Mouse (Mus musculus) limb, embryonic 15.5 days (tissue): ENCODE results near the gene Pknox2. TPM values are rescaled to one million over a fixed set of nuclear protein-coding genes. Genes with fewer than 3 reads are reported as not detected.

Source experiments
- ATAC-seq: fragments of 200-750 bp; cut with Nextera tagmentation; 2 replicates; pipeline ENCODE4 v1.8.0; 2017; ENCODE audit warnings: low read depth, moderate TSS enrichment; ENCODE audit not compliant: insufficient number of reproducible peaks, low FRiP score, low TSS enrichment
- H3K27ac ChIP-seq: fragments of 300-500 bp; sonication (generic); 2 replicates; pipeline ENCODE4 v1.5.1; 2015; ENCODE audit warnings: moderate library complexity, mild to moderate bottlenecking, inconsistent platforms
- H3K27me3 ChIP-seq: fragments of 300-500 bp; sonication (generic); 2 replicates; pipeline ENCODE4 v1.6.1; 2015; ENCODE audit warnings: inconsistent platforms
- H3K36me3 ChIP-seq: fragments of 300-500 bp; sonication (generic); 2 replicates; pipeline ENCODE4 v1.6.1; 2015; ENCODE audit warnings: inconsistent platforms
- H3K4me1 ChIP-seq: fragments of 300-500 bp; sonication (generic); 2 replicates; pipeline ENCODE4 v1.6.1; 2015; ENCODE audit warnings: inconsistent platforms
- H3K4me2 ChIP-seq: fragments of 300-500 bp; sonication (generic); 2 replicates; pipeline ENCODE4 v1.6.1; 2015; ENCODE audit warnings: mild to moderate bottlenecking, inconsistent platforms
- H3K4me3 ChIP-seq: fragments of 300-500 bp; sonication (generic); 2 replicates; pipeline ENCODE4 v1.5.1; 2015; ENCODE audit warnings: mild to moderate bottlenecking, inconsistent platforms
- H3K9ac ChIP-seq: fragments of 300-500 bp; sonication (generic); 2 replicates; pipeline ENCODE4 v1.6.1; 2015; ENCODE audit warnings: inconsistent platforms
- H3K9me3 ChIP-seq: fragments of 300-500 bp; sonication (generic); 2 replicates; pipeline ENCODE4 v1.6.1; 2016; ENCODE audit warnings: inconsistent platforms
- whole genome bisulfite sequencing: fragments of 180-500 bp; shearing (Covaris S2); methylation state at CpG from one replicate; pipeline ENCODE4 v1.1.7; 2015; 5-methylcytosine and 5-hydroxymethylcytosine counted together
- polyA plus RNA-seq: library from polyadenylated mRNA; unstranded; fragments of >200 nt; fragmentation: Nextera tagmentation; extraction: Ambion mirVana; gene quantifications from 2 replicates; pipeline ENCODE4 v1.2.1, GENCODE M21; 2015

Gene Pknox2
- polyA plus RNA-seq, 1 experiment from 2014 or later = 8.1 TPM

- no peak for ATAC-seq
- WGBS = 80% methylated on average over 5 of the region's 5 CpGs
Measured at GRCm38 (mm10) chr9:36947056-36947694, 200.0 kb downstream of the Pknox2 start.

GRCm38 (mm10) chr9:36944843-36945242, 202.4 kb downstream of the Pknox2 start:
- Histone ChIP-seq H3K27me3 (peaks cover 73% of the 10 kb centered on the region), H3K27ac (no peak overlapping the region), H3K36me3 (no peaks in the 10 kb centered on the region), H3K9ac (no peak overlapping the region), H3K4me3 (no peak overlapping the region), H3K9me3 (no peaks in the 10 kb centered on the region), H3K4me2 (no peak overlapping the region), H3K4me1 (peaks cover 13% of the 10 kb centered on the region)
- ATAC-seq = no peak
- WGBS = 63% methylated on average over 7 of the region's 7 CpGs

More at GRCm38 (mm10) chr9:36947056-36947694, 200.0 kb downstream of the Pknox2 start:
- Histone ChIP-seq H3K9ac (no peak overlapping the region), H3K27ac (no peak overlapping the region), H3K27me3 (peaks cover 78% of the 10 kb centered on the region), H3K9me3 (no peaks in the 10 kb centered on the region), H3K4me3 (no peak overlapping the region), H3K36me3 (no peaks in the 10 kb centered on the region), H3K4me2 (no peak overlapping the region), H3K4me1 (no peaks in the 10 kb centered on the region; the same call in 1 of the 2 replicates)

- no peak overlapping the region for H3K27ac ChIP-seq
- 75% methylated on average over 2 of the region's 2 CpGs for WGBS
- H3K9me3 ChIP-seq = no peaks in the 10 kb centered on the region
- H3K4me2 ChIP-seq = no peak overlapping the region
- ATAC-seq = no peak
- no peaks in the 10 kb centered on the region for H3K36me3 ChIP-seq
- no peak overlapping the region for H3K4me3 ChIP-seq
- peaks cover 84% of the 10 kb centered on the region for H3K27me3 ChIP-seq
- H3K4me1 ChIP-seq = peaks cover 24% of the 10 kb centered on the region
- no peak overlapping the region for H3K9ac ChIP-seq
Measured at GRCm38 (mm10) chr9:36942561-36942960, 204.6 kb downstream of the Pknox2 start.

- H3K4me3 ChIP-seq = no peak overlapping the region
- 56% methylated on average over 4 of the region's 4 CpGs for WGBS
- H3K27ac ChIP-seq = no peak overlapping the region
- H3K4me1 ChIP-seq = peaks cover 24% of the 10 kb centered on the region
- H3K9me3 ChIP-seq = no peaks in the 10 kb centered on the region
- H3K36me3 ChIP-seq = no peaks in the 10 kb centered on the region
- peaks cover 83% of the 10 kb centered on the region for H3K27me3 ChIP-seq
- no peak overlapping the region for H3K9ac ChIP-seq
- no peak for ATAC-seq
- H3K4me2 ChIP-seq = no peak overlapping the region
Measured at GRCm38 (mm10) chr9:36942131-36942530, 205.1 kb downstream of the Pknox2 start.

- Histone ChIP-seq H3K36me3 (no peaks in the 10 kb centered on the region), H3K9me3 (no peaks in the 10 kb centered on the region), H3K4me1 (peaks cover 24% of the 10 kb centered on the region), H3K4me2 (no peak overlapping the region), H3K27ac (no peak overlapping the region), H3K27me3 (peaks cover 83% of the 10 kb centered on the region), H3K4me3 (no peak overlapping the region), H3K9ac (no peak overlapping the region)
- WGBS = 14% methylated on average over 5 of the region's 5 CpGs
- ATAC-seq = no peak
Measured at GRCm38 (mm10) chr9:36941565-36941964, 205.6 kb downstream of the Pknox2 start.

GRCm38 (mm10) chr9:36938601-36939078, 208.6 kb downstream of the Pknox2 start:
- 30% methylated on average over 8 of the region's 8 CpGs for WGBS
- peaks cover 34% of the 10 kb centered on the region for H3K4me1 ChIP-seq
- peaks cover 86% of the 10 kb centered on the region for H3K27me3 ChIP-seq
- no peak overlapping the region for H3K27ac ChIP-seq
- no peaks in the 10 kb centered on the region for H3K9me3 ChIP-seq
- no peak overlapping the region for H3K9ac ChIP-seq
- no peak overlapping the region for H3K4me2 ChIP-seq
- no peak for ATAC-seq
- H3K4me3 ChIP-seq = no peak overlapping the region
- H3K36me3 ChIP-seq = no peaks in the 10 kb centered on the region

GRCm38 (mm10) chr9:36933813-36934493, 213.3 kb downstream of the Pknox2 start:
- H3K9ac ChIP-seq = no peak overlapping the region
- no peaks in the 10 kb centered on the region for H3K9me3 ChIP-seq
- H3K27ac ChIP-seq = no peak overlapping the region
- peaks cover 62% of the 10 kb centered on the region for H3K27me3 ChIP-seq
- H3K4me1 ChIP-seq = peaks cover 26% of the 10 kb centered on the region
- no peak overlapping the region for H3K4me3 ChIP-seq
- peak overlapping the region; percentile 34 for H3K4me2 ChIP-seq
- ATAC-seq = peak; percentile 72
- 15% methylated on average over 16 of the region's 16 CpGs for WGBS
- no peaks in the 10 kb centered on the region for H3K36me3 ChIP-seq

GRCm38 (mm10) chr9:36932950-36933812, 214.0 kb downstream of the Pknox2 start:
- ATAC-seq = peak; percentile 53
- Histone ChIP-seq H3K36me3 (no peaks in the 10 kb centered on the region), H3K27ac (peak overlapping the region; percentile 57), H3K9ac (no peak overlapping the region), H3K27me3 (peaks cover 60% of the 10 kb centered on the region), H3K9me3 (no peaks in the 10 kb centered on the region), H3K4me2 (no peak overlapping the region), H3K4me3 (no peak overlapping the region), H3K4me1 (peaks cover 19% of the 10 kb centered on the region)
- WGBS = 27% methylated on average over 12 of the region's 12 CpGs

GRCm38 (mm10) chr9:36931657-36932056, 215.6 kb downstream of the Pknox2 start:
- peaks cover 58% of the 10 kb centered on the region for H3K27me3 ChIP-seq
- WGBS = 70% methylated on average over 4 of the region's 4 CpGs

GRCm38 (mm10) chr9:36923753-36924152, 223.5 kb downstream of the Pknox2 start:
- H3K4me2 ChIP-seq = no peak overlapping the region
- peaks cover 78% of the 10 kb centered on the region for H3K27me3 ChIP-seq
- H3K4me1 ChIP-seq = no peaks in the 10 kb centered on the region
- H3K36me3 ChIP-seq = no peaks in the 10 kb centered on the region
- no peaks in the 10 kb centered on the region for H3K9me3 ChIP-seq
- no peak for ATAC-seq
- WGBS = 75% methylated on average over 5 of the region's 5 CpGs
- no peak overlapping the region for H3K27ac ChIP-seq
- no peak overlapping the region for H3K9ac ChIP-seq
- no peak overlapping the region for H3K4me3 ChIP-seq

More at GRCm38 (mm10) chr9:36931657-36932056, 215.6 kb downstream of the Pknox2 start:
- Histone ChIP-seq H3K27ac (no peak overlapping the region), H3K4me3 (no peak overlapping the region), H3K9ac (no peak overlapping the region), H3K4me1 (peaks cover 17% of the 10 kb centered on the region), H3K9me3 (no peaks in the 10 kb centered on the region), H3K4me2 (no peak overlapping the region), H3K36me3 (no peaks in the 10 kb centered on the region)
- ATAC-seq = no peak

- H3K4me1 ChIP-seq = peaks cover 5% of the 10 kb centered on the region; the same call in 1 of the 2 replicates
- H3K27me3 ChIP-seq = peaks cover 80% of the 10 kb centered on the region
- H3K9ac ChIP-seq = no peak overlapping the region
- no peak overlapping the region for H3K4me2 ChIP-seq
- no peak for ATAC-seq
- H3K9me3 ChIP-seq = no peaks in the 10 kb centered on the region
- no peak overlapping the region for H3K27ac ChIP-seq
- 61% methylated on average over 13 of the region's 13 CpGs for WGBS
- no peak overlapping the region for H3K4me3 ChIP-seq
- no peaks in the 10 kb centered on the region for H3K36me3 ChIP-seq
Measured at GRCm38 (mm10) chr9:36921718-36922415, 225.3 kb downstream of the Pknox2 start.
